Mouse (Mus musculus): ENCODE data around the gene Trir.

DNA sequence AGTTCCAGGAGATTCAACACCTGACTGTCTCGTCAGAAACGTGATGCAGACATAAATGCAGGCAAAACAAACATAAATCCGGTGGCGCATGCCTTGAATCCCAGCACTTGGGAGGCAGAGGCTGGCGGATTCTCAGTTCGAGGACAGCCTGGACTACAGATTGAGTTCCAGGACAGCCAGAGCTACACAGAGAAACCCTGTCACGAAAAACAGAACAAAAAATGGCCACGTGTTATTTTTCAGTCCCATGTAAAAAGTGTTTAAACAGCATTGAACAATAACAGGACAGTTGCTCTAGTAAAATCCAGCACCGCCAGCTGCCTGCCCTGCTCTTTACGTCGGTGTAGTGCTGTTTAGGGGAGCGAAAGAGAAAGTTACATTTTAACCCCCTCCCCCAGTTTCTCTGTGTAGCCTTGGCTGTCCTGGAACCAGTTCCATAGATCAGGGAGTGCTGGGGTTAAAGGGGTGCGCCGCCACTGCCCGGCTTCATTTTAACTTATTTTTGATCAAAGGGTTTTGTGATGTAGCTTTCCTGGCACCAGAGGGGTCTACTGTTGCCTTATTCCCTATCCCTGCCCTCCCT is 9.2 kb downstream of the Trir start:
- TF ChIP-seq CTCF (conservative IDR thresholded peaks at IDR 0.05; ENCODE audit: low read length), result no peak
- no peak for TF ChIP-seq POU5F1 (IDR thresholded peaks at IDR 0.05; ENCODE audit: borderline replicate concordance, low read length)
- TF ChIP-seq NANOG (IDR thresholded peaks at IDR 0.05; ENCODE audit: borderline replicate concordance, low read length), result no peak

Measured in E14TG2a.4 (cell line).